Mouse (Mus musculus): Measurements from ENCODE around the gene Mex3d.

DNA sequence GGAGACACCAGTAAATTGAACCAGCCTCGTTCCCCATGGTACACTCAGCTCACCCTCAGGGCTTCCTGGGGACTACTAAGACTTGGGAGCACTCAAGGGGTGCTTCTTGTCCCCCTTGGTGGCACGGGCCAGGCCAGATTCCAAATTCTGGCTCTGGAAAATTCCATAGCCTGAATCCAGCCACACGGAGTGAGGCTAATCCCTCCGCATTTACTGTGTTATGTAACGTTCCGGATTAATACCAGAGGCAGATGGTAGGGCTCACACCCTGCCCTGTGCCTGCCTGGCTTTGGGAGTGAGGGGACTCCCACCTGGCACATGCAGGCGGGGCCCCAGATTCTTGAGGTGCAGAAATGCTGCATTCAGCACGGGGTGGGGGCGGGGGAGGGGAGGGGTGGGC lies 32.0 kb downstream of the Mex3d start:
- no peak for TF ChIP-seq POLR2A (IDR thresholded peaks at IDR 0.05; ENCODE audit: insufficient read depth, low read depth, low read length)
- TF ChIP-seq CTCF (IDR thresholded peaks at IDR 0.05; ENCODE audit: insufficient read depth, low read depth, low read length): no peak

Data from olfactory bulb, adult 2 months (tissue).